Mouse (Mus musculus): ENCODE measurements around the gene Hlcs. TPM values are rescaled to one million over a fixed set of nuclear protein-coding genes. Genes with fewer than 3 reads are reported as not detected.

Gene Hlcs
- polyA plus RNA-seq, 1 experiment from 2014 or later: 7.1 TPM

DNA sequence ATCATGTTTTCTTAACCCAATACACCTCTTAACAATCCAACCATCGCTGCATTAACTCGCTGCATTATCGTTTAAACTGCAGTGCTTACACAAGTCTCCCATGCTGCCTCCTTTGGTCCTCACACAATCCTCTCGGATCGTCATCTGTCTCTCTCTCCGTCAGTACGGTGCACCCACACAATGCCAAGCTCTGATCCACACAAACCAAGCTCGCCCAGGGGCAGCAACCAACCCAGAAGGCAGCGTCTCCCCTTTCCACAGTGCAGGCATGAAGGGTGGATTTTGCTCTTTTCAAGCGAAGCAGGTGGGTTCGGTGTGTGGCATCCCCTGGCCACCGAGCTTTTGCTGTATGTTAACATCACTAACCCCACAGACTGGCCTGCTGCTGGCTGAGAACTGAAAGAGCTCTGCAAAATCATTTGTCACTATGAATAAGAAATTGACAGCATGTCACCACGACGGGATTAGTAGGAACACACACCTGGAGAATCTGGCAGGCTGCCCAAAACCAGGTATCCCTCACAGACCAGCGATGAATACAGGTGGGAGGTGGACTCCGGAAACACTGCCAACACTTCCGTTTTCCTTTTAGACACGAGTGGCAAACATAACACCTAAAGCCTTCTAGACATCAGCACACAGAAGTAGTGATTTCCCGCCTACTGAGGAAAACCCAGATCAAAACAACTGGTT lies 52.3 kb downstream of the Hlcs start:
- no peak overlapping the region for H3K9ac ChIP-seq (ENCODE audit: low read depth, low read length)
- H3K36me3 ChIP-seq (ENCODE audit: control insufficient read depth, insufficient read depth, low read length): 0 out of 2 replicates have a peak, but pooled peaks cover 3% of the 10 kb centered on the region
- 89% methylated on average over 19 of the region's 19 CpGs for WGBS
- H3K4me1 ChIP-seq (replicated peaks; ENCODE audit: control insufficient read depth, insufficient read depth, low read length): no peaks in the 10 kb centered on the region
- no peak overlapping the region for H3K27ac ChIP-seq (ENCODE audit: low read depth, low read length)
- H3K4me2 ChIP-seq: no peak overlapping the region
- no peaks in the 10 kb centered on the region for H3K27me3 ChIP-seq (replicated peaks; ENCODE audit: control insufficient read depth, insufficient read depth, low read length)
- DNase-seq (ENCODE audit: low spot score) (no peak), ATAC-seq (replicated peaks; ENCODE audit: low FRiP score) (no peak)
- no peaks in the 10 kb centered on the region for H3K9me3 ChIP-seq (ENCODE audit: control insufficient read depth, low read length)
- no peak overlapping the region for H3K4me3 ChIP-seq (ENCODE audit: low read depth, low read length)

DNA sequence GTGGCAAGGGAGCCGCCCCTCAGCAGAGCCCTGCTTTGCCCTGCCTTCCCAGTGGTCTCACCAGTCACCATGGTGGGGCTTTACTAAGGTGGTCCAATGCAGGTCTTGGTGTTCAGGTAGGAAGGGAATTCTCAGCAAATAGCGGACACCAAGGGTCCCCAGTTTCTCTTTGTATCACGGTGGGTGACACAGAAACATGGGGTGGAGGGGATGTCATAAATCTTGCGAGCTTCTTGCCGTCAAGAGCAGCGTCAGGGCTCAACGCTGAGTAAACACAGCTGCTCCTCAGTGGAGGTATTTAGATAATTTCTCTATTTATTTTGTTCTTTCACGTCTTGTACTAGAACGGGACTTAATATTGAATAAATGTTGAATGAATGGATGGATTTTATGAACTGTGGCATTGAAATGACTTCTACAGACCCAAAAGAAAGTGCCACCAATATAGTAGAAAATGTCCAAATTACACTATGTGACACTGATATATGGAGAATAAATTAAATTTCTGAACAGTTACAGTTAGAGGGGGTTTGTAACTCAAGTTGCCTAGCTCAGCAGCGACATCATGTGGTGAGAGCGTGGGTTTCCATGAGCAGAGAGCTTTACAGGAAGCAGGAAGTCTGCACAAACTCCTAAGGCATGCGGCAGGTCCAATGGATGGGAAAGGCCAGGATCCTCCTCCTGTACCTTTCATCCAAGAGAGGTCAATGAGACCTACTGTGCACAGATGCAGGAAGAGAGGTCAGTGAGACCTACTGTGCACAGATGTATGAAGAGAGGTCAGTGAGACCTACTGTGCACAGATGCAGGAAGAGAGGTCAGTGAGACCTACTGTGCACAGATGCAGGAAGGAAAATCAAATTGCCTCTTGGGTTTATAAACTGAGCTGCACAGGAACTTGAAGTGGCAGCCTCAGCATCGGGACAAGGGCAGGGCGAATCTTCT lies 54.7 kb downstream of the Hlcs start:
- H3K9me3 ChIP-seq (ENCODE audit: control insufficient read depth, low read length): no peaks in the 10 kb centered on the region
- no peak overlapping the region for H3K27ac ChIP-seq (ENCODE audit: low read depth, low read length)
- H3K4me2 ChIP-seq: no peak overlapping the region
- no peak overlapping the region for H3K9ac ChIP-seq (ENCODE audit: low read depth, low read length)
- ATAC-seq (replicated peaks; ENCODE audit: low FRiP score) (no peak; the same call in 1 of the 2 replicates), DNase-seq (ENCODE audit: low spot score) (peak; percentile 53)
- no peaks in the 10 kb centered on the region for H3K27me3 ChIP-seq (replicated peaks; ENCODE audit: control insufficient read depth, insufficient read depth, low read length)
- H3K36me3 ChIP-seq (ENCODE audit: control insufficient read depth, insufficient read depth, low read length): 0 out of 2 replicates have a peak, but pooled peaks cover 3% of the 10 kb centered on the region
- no peaks in the 10 kb centered on the region for H3K4me1 ChIP-seq (replicated peaks; ENCODE audit: control insufficient read depth, insufficient read depth, low read length)
- H3K4me3 ChIP-seq (ENCODE audit: low read depth, low read length): no peak overlapping the region
- WGBS: 60% methylated on average over 14 of the region's 14 CpGs

DNA sequence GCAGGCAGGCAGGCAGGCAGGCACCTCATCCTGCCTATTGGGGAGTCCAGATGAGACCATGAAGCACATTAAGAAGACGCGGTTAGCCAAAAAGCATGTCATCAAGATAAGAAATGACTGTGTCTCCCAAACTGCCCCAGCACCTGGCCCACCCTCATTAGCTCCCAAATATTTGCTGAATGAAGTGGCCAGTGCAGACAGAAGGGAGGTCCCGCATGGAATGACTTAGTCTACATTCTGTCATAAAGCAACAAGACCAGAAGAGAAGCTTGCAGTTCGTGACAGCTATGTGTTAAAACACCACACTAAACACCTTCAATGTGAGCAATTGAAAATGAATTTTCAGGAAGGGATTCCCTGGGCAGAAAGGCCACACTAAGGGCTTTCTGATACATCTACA lies 57.8 kb downstream of the Hlcs start:
- ATAC-seq (replicated peaks; ENCODE audit: low FRiP score) (no peak), DNase-seq (ENCODE audit: low spot score) (no peak)
- Histone ChIP-seq H3K4me2 (no peak overlapping the region), H3K4me3 (ENCODE audit: low read depth, low read length) (no peak overlapping the region), H3K4me1 (replicated peaks; ENCODE audit: control insufficient read depth, insufficient read depth, low read length) (no peaks in the 10 kb centered on the region), H3K27ac (ENCODE audit: low read depth, low read length) (no peak overlapping the region), H3K9ac (ENCODE audit: low read depth, low read length) (no peak overlapping the region), H3K27me3 (replicated peaks; ENCODE audit: control insufficient read depth, insufficient read depth, low read length) (no peaks in the 10 kb centered on the region), H3K36me3 (ENCODE audit: control insufficient read depth, insufficient read depth, low read length) (0 out of 2 replicates have a peak, but pooled peaks cover 3% of the 10 kb centered on the region), H3K9me3 (ENCODE audit: control insufficient read depth, low read length) (no peaks in the 10 kb centered on the region)
- 90% methylated on average over 4 of the region's 4 CpGs for WGBS

DNA sequence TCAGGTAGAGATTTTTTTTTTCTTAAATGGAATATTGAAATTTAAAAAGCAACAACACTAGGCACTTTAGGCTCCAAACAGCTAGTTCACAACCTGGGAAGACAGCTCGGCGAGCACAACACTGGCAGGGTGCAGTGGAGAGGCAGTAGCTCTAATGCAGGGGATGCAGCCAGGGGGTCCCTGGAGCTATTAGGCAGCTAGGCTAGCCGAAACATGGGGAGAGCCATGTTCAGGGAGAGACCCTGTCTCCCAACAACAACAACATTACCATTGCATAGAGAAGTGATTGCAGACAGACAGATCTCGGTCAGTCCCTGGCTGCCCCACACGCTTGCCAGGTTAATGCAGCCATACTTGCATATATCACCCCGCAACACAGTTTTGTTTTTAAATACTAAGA lies 58.3 kb downstream of the Hlcs start:
- ATAC-seq (replicated peaks; ENCODE audit: low FRiP score) (no peak), DNase-seq (ENCODE audit: low spot score) (no peak)
- H3K4me1 ChIP-seq (replicated peaks; ENCODE audit: control insufficient read depth, insufficient read depth, low read length): no peaks in the 10 kb centered on the region
- H3K27ac ChIP-seq (ENCODE audit: low read depth, low read length): no peak overlapping the region
- no peaks in the 10 kb centered on the region for H3K9me3 ChIP-seq (ENCODE audit: control insufficient read depth, low read length)
- H3K36me3 ChIP-seq (ENCODE audit: control insufficient read depth, insufficient read depth, low read length): 0 out of 2 replicates have a peak, but pooled peaks cover 3% of the 10 kb centered on the region
- no peaks in the 10 kb centered on the region for H3K27me3 ChIP-seq (replicated peaks; ENCODE audit: control insufficient read depth, insufficient read depth, low read length)
- no peak overlapping the region for H3K4me3 ChIP-seq (ENCODE audit: low read depth, low read length)
- 93% methylated on average over 6 of the region's 6 CpGs for WGBS
- no peak overlapping the region for H3K4me2 ChIP-seq
- H3K9ac ChIP-seq (ENCODE audit: low read depth, low read length): no peak overlapping the region

DNA sequence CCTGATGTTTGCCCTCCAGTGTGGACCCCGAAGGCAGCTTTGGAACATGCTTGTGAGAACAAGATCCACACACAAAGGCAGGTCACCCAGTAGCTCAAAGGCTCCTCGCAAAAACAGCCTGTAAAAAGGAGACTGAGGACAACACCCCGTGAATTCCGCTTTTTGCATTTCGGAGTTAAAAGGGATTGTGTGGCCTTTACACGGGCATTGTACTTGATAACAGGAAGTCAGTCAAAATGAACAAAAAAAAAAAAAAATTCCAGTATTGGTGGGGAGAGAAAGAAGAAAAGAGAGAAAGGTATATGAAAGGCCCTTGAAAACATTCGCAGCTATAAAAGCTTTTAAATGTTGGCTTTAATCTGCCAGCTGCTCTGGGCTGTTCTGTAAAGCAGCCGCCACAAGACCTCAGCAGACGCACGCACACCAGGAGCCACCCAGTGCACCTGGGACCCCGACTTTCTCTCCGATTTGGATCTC lies 58.9 kb downstream of the Hlcs start:
- no peak overlapping the region for H3K9ac ChIP-seq (ENCODE audit: low read depth, low read length)
- H3K36me3 ChIP-seq (ENCODE audit: control insufficient read depth, insufficient read depth, low read length): 0 out of 2 replicates have a peak, but pooled peaks cover 3% of the 10 kb centered on the region
- no peaks in the 10 kb centered on the region for H3K9me3 ChIP-seq (ENCODE audit: control insufficient read depth, low read length)
- no peaks in the 10 kb centered on the region for H3K27me3 ChIP-seq (replicated peaks; ENCODE audit: control insufficient read depth, insufficient read depth, low read length)
- no peak overlapping the region for H3K4me3 ChIP-seq (ENCODE audit: low read depth, low read length)
- no peak for DNase-seq (ENCODE audit: low spot score)
- H3K4me1 ChIP-seq (replicated peaks; ENCODE audit: control insufficient read depth, insufficient read depth, low read length): no peaks in the 10 kb centered on the region
- WGBS: 81% methylated on average over 12 of the region's 12 CpGs
- H3K4me2 ChIP-seq: no peak overlapping the region
- ATAC-seq (replicated peaks; ENCODE audit: low FRiP score): no peak
- no peak overlapping the region for H3K27ac ChIP-seq (ENCODE audit: low read depth, low read length)

DNA sequence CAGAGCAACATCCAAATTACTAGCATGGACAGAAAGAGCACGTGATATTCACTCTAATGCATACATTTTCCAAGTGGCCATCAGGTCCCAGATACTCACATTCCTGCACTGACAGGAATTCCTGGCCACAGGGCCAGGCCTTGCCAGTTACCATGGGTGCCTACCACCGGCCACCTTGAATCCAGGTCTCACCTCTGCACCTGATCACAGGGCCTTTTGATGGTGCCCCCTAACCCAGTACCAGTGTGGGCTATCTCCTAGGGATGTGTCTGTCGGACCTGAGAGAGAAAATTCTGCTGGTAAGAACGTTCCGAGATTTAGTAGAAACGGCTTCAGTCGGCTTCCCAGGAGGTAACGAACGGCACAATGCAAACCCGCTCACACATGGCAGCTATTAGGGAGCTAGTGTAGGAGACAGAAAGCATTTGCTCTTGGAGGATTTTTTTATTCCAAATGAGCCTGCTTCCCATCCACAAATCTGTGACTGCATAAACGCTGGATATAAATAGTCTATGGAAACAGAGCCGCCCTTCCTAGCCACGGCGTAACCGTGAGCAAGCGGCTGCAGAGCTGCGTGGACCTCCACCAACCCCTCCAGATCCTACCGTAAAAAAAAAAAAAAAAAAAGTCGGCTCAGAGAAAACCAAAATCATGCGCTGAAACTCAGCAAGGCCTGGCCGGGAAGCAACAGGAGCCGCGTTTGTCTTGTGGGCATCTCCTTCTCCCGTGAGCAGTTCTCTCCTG lies 59.5 kb downstream of the Hlcs start:
- Histone ChIP-seq H3K36me3 (ENCODE audit: control insufficient read depth, insufficient read depth, low read length) (0 out of 2 replicates have a peak, but pooled peaks cover 3% of the 10 kb centered on the region), H3K4me2 (no peak overlapping the region), H3K9ac (ENCODE audit: low read depth, low read length) (no peak overlapping the region), H3K27me3 (replicated peaks; ENCODE audit: control insufficient read depth, insufficient read depth, low read length) (no peaks in the 10 kb centered on the region), H3K4me1 (replicated peaks; ENCODE audit: control insufficient read depth, insufficient read depth, low read length) (no peaks in the 10 kb centered on the region), H3K27ac (ENCODE audit: low read depth, low read length) (no peak overlapping the region), H3K4me3 (ENCODE audit: low read depth, low read length) (no peak overlapping the region), H3K9me3 (ENCODE audit: control insufficient read depth, low read length) (no peaks in the 10 kb centered on the region)
- WGBS: 81% methylated on average over 24 of the region's 24 CpGs
- ATAC-seq (replicated peaks; ENCODE audit: low FRiP score) (no peak), DNase-seq (ENCODE audit: low spot score) (no peak)

DNA sequence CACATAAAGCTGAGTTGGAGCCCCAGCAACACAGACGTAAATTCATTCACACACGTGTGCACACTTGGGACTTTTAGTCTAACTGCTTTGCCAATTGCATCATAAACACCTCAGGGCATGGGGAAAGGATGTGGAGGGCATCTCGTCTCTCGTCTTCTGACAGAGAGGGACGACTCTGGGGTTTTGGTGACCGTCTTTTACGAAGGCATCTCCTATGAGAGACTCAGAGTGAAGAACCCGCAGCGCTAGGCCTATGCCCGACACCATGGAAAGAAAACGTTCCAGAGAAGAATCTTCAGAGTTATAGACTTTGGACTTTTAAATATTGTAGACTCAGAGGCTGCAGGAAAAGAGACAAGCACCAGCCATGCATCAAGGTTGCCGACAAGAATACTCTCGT lies 61.6 kb downstream of the Hlcs start:
- Histone ChIP-seq H3K4me2 (no peak overlapping the region), H3K4me3 (ENCODE audit: low read depth, low read length) (no peak overlapping the region), H3K4me1 (replicated peaks; ENCODE audit: control insufficient read depth, insufficient read depth, low read length) (no peaks in the 10 kb centered on the region), H3K27ac (ENCODE audit: low read depth, low read length) (no peak overlapping the region), H3K9ac (ENCODE audit: low read depth, low read length) (no peak overlapping the region), H3K9me3 (ENCODE audit: control insufficient read depth, low read length) (no peaks in the 10 kb centered on the region), H3K27me3 (replicated peaks; ENCODE audit: control insufficient read depth, insufficient read depth, low read length) (no peaks in the 10 kb centered on the region), H3K36me3 (ENCODE audit: control insufficient read depth, insufficient read depth, low read length) (no peaks in the 10 kb centered on the region)
- WGBS: 87% methylated on average over 13 of the region's 13 CpGs
- DNase-seq (ENCODE audit: low spot score) (no peak), ATAC-seq (replicated peaks; ENCODE audit: low FRiP score) (no peak)

DNA sequence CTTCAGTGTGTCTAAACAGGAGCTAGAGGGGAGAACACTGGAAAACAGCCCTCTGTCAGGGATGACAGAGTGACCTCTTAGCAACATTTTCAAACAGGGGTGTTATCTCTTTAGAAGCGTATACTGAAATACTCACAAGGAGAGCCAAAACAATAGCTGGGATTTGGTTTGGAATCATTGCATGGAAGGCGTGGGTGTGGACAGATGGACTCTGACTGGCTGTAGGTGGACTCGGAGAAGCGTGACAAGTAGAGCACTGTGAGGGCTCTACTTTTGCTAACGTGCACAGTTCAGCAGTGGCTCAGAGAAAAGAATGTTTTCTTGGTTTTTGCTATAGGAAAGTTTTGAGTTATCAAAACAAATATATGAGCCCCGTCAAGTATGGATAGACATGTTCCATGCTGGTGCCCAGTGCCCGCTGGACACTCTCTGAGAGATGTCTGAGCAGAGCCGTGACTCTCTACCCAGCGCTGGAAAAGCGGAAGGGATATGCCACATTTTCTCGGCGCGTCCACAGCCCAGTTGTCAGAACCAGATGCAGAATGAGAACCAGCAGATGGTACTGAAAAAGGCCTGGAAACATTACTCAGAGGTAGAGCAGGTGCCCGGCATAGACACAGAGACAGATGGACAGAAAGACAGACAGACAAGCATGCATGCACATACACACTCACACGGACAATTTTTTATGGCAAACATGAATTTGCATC lies 62.6 kb downstream of the Hlcs start:
- no peak for ATAC-seq (replicated peaks; ENCODE audit: low FRiP score)
- no peak overlapping the region for H3K4me3 ChIP-seq (ENCODE audit: low read depth, low read length)
- no peaks in the 10 kb centered on the region for H3K27me3 ChIP-seq (replicated peaks; ENCODE audit: control insufficient read depth, insufficient read depth, low read length)
- H3K9ac ChIP-seq (ENCODE audit: low read depth, low read length): no peak overlapping the region
- no peak for DNase-seq (ENCODE audit: low spot score)
- 86% methylated on average over 15 of the region's 15 CpGs for WGBS
- H3K4me1 ChIP-seq (replicated peaks; ENCODE audit: control insufficient read depth, insufficient read depth, low read length): no peaks in the 10 kb centered on the region
- no peaks in the 10 kb centered on the region for H3K36me3 ChIP-seq (ENCODE audit: control insufficient read depth, insufficient read depth, low read length)
- H3K9me3 ChIP-seq (ENCODE audit: control insufficient read depth, low read length): no peaks in the 10 kb centered on the region
- H3K4me2 ChIP-seq: no peak overlapping the region
- no peak overlapping the region for H3K27ac ChIP-seq (ENCODE audit: low read depth, low read length)

All from liver, embryonic 11.5 days (tissue).